Mouse (Mus musculus) retina, embryonic 14.5 days (tissue): ENCODE data around the gene Rpia.

Experiments used
- DNase-seq: peaks from one replicate; pipeline ENCODE4 v3.0.0-alpha.2; 2015; ENCODE audit warnings: low spot score

Gene Rpia

GRCm38 (mm10) chr6:70751251-70751897 is 40.7 kb downstream of the Rpia start:
- DNase-seq: no peak

GRCm38 (mm10) chr6:70749750-70750149 is 42.3 kb downstream of the Rpia start:
- DNase-seq: peak; percentile 56

- no peak for DNase-seq
Observed at GRCm38 (mm10) chr6:70747702-70748101, 44.3 kb downstream of the Rpia start.

GRCm38 (mm10) chr6:70743902-70744301 is 48.1 kb downstream of the Rpia start:
- DNase-seq: no peak

GRCm38 (mm10) chr6:70742833-70743232 is 49.2 kb downstream of the Rpia start:
- DNase-seq: no peak

GRCm38 (mm10) chr6:70740535-70740934 is 51.5 kb downstream of the Rpia start:
- DNase-seq: no peak

- no peak for DNase-seq
Observed at GRCm38 (mm10) chr6:70739456-70739855, 52.6 kb downstream of the Rpia start.

- DNase-seq: no peak
Observed at GRCm38 (mm10) chr6:70735528-70735927, 56.5 kb downstream of the Rpia start.

GRCm38 (mm10) chr6:70730828-70731227 is 61.2 kb downstream of the Rpia start:
- DNase-seq: no peak

GRCm38 (mm10) chr6:70729125-70729524 is 62.9 kb downstream of the Rpia start:
- DNase-seq: no peak

- DNase-seq: no peak
Observed at GRCm38 (mm10) chr6:70727094-70727721, 64.8 kb downstream of the Rpia start.

GRCm38 (mm10) chr6:70725639-70726038 is 66.4 kb downstream of the Rpia start:
- no peak for DNase-seq

GRCm38 (mm10) chr6:70724722-70725121 is 67.3 kb downstream of the Rpia start:
- no peak for DNase-seq

- DNase-seq: no peak
Observed at GRCm38 (mm10) chr6:70722298-70722697, 69.7 kb downstream of the Rpia start.

- DNase-seq: no peak
Observed at GRCm38 (mm10) chr6:70718760-70719159, 73.3 kb downstream of the Rpia start.

- no peak for DNase-seq
Observed at GRCm38 (mm10) chr6:70718164-70718563, 73.9 kb downstream of the Rpia start.

- DNase-seq: no peak
Observed at GRCm38 (mm10) chr6:70716701-70717393, 75.2 kb downstream of the Rpia start.
